Mouse (Mus musculus): ENCODE results near the gene H2-K1. TPM values are rescaled to one million over a fixed set of nuclear protein-coding genes. Genes with fewer than 3 reads are reported as not detected.

H2-K1 gene
- polyA plus RNA-seq, 2 experiments, result 25.5 to 27.0 TPM

DNA sequence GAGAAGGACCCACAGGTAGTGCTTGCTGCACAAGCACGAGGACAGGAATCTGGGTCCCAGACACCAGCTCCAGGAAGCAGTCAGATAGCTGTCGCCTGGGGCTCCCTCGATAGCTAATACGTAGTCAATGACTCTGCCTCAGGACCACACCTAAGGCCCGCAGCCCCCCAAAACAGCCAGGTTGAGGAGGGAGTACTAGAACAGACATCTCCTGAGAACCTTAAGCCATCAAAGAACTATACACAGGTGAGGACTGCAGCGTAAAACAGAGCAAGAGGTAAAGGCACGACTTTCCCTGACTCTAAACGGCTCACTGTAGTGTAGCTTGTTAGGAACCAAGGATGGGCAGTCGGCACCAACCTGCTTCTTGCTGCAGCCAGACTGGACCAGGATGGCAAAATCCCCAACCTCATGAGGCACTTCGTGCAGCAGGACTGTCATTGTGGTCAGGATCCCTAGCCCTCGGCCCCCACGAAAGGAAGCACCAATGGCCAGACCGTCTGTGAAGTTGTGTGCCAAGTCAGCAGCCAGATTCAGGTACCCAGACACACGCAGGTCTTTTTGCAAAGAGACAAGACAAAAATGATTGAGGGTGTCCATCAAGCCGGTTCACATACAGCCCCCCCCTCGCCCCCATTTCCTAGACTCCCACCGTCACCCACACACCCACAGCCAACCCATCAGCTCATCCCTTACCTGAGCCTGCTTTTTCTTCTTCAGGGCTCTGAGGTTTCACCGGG is 29.2 kb upstream of the H2-K1 start:
- WGBS, result 87% methylated on average over 18 of the region's 18 CpGs
- Histone ChIP-seq H3K4me1 (ENCODE audit: control insufficient read depth, insufficient read depth, low read length) (peaks cover 43% of the 10 kb centered on the region), H3K9ac (ENCODE audit: low read depth, low read length, severe bottlenecking) (no peak overlapping the region; the same call in 1 of the 2 replicates), H3K36me3 (ENCODE audit: control insufficient read depth, insufficient read depth, low read length) (peaks cover 38% of the 10 kb centered on the region), H3K4me3 (replicated peaks; ENCODE audit: low read length) (peak overlapping the region; percentile 89), H3K9me3 (ENCODE audit: control insufficient read depth, low read length) (no peaks in the 10 kb centered on the region), H3K27me3 (ENCODE audit: control insufficient read depth, insufficient read depth, low read length) (no peaks in the 10 kb centered on the region), H3K27ac (replicated peaks; ENCODE audit: low read depth, low read length) (no peak overlapping the region), H3K4me2 (replicated peaks; ENCODE audit: low read depth, low read length, severe bottlenecking) (peak overlapping the region; percentile 96)
- TF ChIP-seq POLR2A (IDR thresholded peaks at IDR 0.05; ENCODE audit: borderline replicate concordance, extremely low read depth, insufficient read depth, insufficient read length), result no peak
- no peak for DNase-seq (ENCODE audit: low spot score)
- ATAC-seq (ENCODE audit: low FRiP score, low read depth), result no peak

DNA sequence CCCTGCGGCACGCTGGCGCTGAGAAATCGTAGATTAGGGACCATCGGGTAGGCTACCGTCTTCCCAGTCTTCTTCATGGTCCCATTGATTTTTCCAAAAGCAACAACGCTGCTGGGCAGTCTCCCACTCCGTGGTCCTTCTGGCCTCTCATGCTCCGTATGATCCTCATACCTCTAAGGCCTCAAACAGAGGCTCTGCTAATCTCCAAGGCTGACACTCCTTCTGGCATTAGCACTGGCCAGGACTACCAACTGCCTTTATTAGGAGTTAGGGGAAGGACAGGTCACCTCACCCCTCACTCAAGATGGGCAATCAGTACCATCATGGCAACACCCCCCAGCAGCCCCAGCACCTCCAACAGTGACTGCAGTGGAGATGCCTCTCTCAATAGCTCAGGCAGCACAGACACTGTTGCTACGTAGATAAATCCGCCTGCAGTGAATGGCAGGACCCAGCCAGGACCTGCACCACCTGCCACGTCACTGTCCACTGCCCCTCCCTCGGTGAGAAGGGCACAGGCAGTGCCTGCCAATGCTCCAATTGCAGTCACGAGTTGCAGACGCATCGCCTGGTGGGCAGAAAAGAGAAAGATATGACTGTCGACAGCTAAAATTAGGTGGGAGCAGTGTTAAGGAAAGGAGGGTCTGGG is 28.5 kb upstream of the H2-K1 start:
- no peak for DNase-seq (ENCODE audit: low spot score)

DNA sequence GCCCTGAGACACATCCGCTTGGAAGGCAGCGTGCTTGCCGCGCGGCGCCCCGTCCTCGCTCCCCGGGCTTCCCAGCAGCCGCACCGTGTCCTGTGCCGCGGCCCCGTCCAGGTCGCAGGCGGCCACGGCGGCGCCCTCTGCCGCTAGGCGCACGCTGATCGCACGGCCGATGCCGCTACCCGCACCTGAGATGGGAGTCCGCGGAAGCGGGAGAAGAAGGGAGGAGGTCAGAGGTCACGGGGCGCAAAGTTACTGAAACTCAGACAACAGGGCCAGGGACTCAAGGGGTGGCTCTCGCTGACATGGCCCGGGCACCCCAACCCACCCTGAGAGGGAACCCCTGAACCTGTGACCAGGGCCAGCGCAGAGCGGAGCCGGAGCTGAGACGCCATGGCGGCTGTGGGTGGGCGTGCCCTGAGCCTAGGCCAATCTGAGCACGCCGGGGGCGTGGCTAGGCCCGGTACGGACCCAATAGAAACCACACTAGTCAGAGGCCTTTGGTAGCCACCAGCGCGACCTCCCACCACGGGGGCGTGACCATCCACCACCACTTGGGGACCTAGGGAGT is 27.6 kb upstream of the H2-K1 start, which contains the start of gene H2-Ke6:
TSS of gene H2-Ke6 (minus strand) at position 405 of the 568 bp plus-strand sequence.
- ATAC-seq (ENCODE audit: low FRiP score, low read depth), result peak; percentile 78

More for the DNA sequence above, 28.5 kb upstream of the H2-K1 start:
- Histone ChIP-seq H3K27ac (replicated peaks; ENCODE audit: low read depth, low read length) (peak overlapping the region; percentile 28), H3K36me3 (ENCODE audit: control insufficient read depth, insufficient read depth, low read length) (peaks cover 31% of the 10 kb centered on the region), H3K4me2 (replicated peaks; ENCODE audit: low read depth, low read length, severe bottlenecking) (peak overlapping the region; percentile 93; the same call in 1 of the 2 replicates), H3K4me1 (ENCODE audit: control insufficient read depth, insufficient read depth, low read length) (peaks cover 47% of the 10 kb centered on the region), H3K9ac (ENCODE audit: low read depth, low read length, severe bottlenecking) (no peak overlapping the region), H3K27me3 (ENCODE audit: control insufficient read depth, insufficient read depth, low read length) (no peaks in the 10 kb centered on the region), H3K4me3 (replicated peaks; ENCODE audit: low read length) (peak overlapping the region; percentile 1; the same call in 1 of the 2 replicates), H3K9me3 (ENCODE audit: control insufficient read depth, low read length) (no peaks in the 10 kb centered on the region)
- no peak for TF ChIP-seq POLR2A (IDR thresholded peaks at IDR 0.05; ENCODE audit: borderline replicate concordance, extremely low read depth, insufficient read depth, insufficient read length)
- 76% methylated on average over 17 of the region's 17 CpGs for WGBS
- ATAC-seq (ENCODE audit: low FRiP score, low read depth), result no peak

DNA sequence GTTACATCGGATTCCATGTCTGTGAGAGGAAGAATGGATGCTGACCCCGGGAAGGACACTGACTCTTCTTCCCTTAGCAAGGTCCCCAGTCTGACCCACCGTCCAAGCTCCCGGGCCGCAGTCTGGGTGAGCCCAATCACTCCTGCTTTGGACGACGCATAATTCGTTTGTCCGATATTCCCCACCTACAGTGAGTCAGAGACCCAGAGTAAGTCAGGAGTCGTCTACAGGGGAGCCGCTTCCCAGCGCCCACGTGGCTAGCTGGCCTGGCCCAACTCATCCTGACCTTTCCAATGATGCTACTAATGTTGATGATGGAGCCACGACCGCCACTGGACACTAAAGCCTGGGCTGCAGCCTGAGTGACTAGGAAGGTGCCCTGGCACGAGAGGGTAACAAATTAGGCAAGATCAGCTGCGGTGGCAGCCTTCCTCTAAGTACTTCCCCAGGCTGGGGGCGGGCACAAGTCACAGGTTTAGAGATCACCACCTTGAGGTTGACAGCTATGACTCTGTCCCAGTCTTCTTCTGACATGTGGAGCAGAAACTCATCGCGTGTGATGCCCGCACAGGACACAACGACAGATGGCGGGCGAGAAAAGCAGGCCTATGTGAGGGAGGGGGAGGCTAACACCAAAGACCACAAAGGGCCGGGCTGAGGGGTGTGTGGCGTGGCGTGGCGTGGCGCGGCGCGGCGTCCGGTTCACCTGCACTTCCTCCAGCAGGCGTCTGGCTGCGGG is 26.9 kb upstream of the H2-K1 start:
- Histone ChIP-seq H3K36me3 (ENCODE audit: control insufficient read depth, insufficient read depth, low read length) (peaks cover 32% of the 10 kb centered on the region), H3K4me1 (ENCODE audit: control insufficient read depth, insufficient read depth, low read length) (peaks cover 37% of the 10 kb centered on the region), H3K27ac (replicated peaks; ENCODE audit: low read depth, low read length) (peak overlapping the region; percentile 71), H3K9ac (ENCODE audit: low read depth, low read length, severe bottlenecking) (peak overlapping the region; percentile 68), H3K9me3 (ENCODE audit: control insufficient read depth, low read length) (no peaks in the 10 kb centered on the region), H3K27me3 (ENCODE audit: control insufficient read depth, insufficient read depth, low read length) (no peaks in the 10 kb centered on the region), H3K4me2 (replicated peaks; ENCODE audit: low read depth, low read length, severe bottlenecking) (peak overlapping the region; percentile 93), H3K4me3 (replicated peaks; ENCODE audit: low read length) (peak overlapping the region; percentile 67)
- no peak for DNase-seq (ENCODE audit: low spot score)
- WGBS, result 19% methylated on average over 23 of the region's 36 CpGs
- no peak for ATAC-seq (ENCODE audit: low FRiP score, low read depth)
- no peak for TF ChIP-seq POLR2A (IDR thresholded peaks at IDR 0.05; ENCODE audit: borderline replicate concordance, extremely low read depth, insufficient read depth, insufficient read length)

More for the DNA sequence above, 27.6 kb upstream of the H2-K1 start, which contains the start of gene H2-Ke6:
- H3K27me3 ChIP-seq (ENCODE audit: control insufficient read depth, insufficient read depth, low read length), result no peaks in the 10 kb centered on the region
- TF ChIP-seq POLR2A (IDR thresholded peaks at IDR 0.05; ENCODE audit: borderline replicate concordance, extremely low read depth, insufficient read depth, insufficient read length), result 0 out of 2 replicates have a peak, but pooled peaks have one; percentile 59
- peak within 1 kb of the TSS; percentile 93 for H3K4me2 ChIP-seq (replicated peaks; ENCODE audit: low read depth, low read length, severe bottlenecking)
- DNase-seq (ENCODE audit: low spot score), result peak; percentile 93
- peak within 1 kb of the TSS; percentile 67 for H3K4me3 ChIP-seq (replicated peaks; ENCODE audit: low read length)
- H3K36me3 ChIP-seq (ENCODE audit: control insufficient read depth, insufficient read depth, low read length), result peaks cover 26% of the 10 kb centered on the region
- peak within 1 kb of the TSS; percentile 71 for H3K27ac ChIP-seq (replicated peaks; ENCODE audit: low read depth, low read length)
- H3K9ac ChIP-seq (ENCODE audit: low read depth, low read length, severe bottlenecking), result peak within 1 kb of the TSS; percentile 68
- 4% methylated on average over 40 of the region's 49 CpGs for WGBS
- no peaks in the 10 kb centered on the region for H3K9me3 ChIP-seq (ENCODE audit: control insufficient read depth, low read length)
- peaks cover 41% of the 10 kb centered on the region for H3K4me1 ChIP-seq (ENCODE audit: control insufficient read depth, insufficient read depth, low read length)

Measured in limb, embryonic 14.5 days (tissue).